Mouse (Mus musculus) layer of hippocampus, adult 18-20 months (tissue): ENCODE data around the gene Rpl19. TPM values are rescaled to one million over a fixed set of nuclear protein-coding genes. Genes with fewer than 3 reads are reported as not detected.

Source experiments
- DNase-seq, 2 experiments: peaks; one replicate each; pipeline ENCODE4 v3.0.0; 2022; ENCODE audit warnings: low spot score in 2 of 2
- total RNA-seq, 2 experiments: library from RNA; stranded (reverse); gene quantifications; 2 replicates each; pipeline ENCODE4 v1.2.3; 2021

Gene Rpl19
- total RNA-seq, 2 experiments from 2014 or later: 601 to 664 TPM

- DNase-seq: peak; percentile 48 to 69
Measured at GRCm38 (mm10) chr11:98021565-98022252, 4.8 kb upstream of the Rpl19 start.

GRCm38 (mm10) chr11:98022253-98022554, 4.3 kb upstream of the Rpl19 start:
- no peak for DNase-seq

GRCm38 (mm10) chr11:98022555-98023371, 3.7 kb upstream of the Rpl19 start, which contains the start of gene Cacnb1:
TSS of gene Cacnb1 (minus strand) at chr11:98023034.
- peak in 1 of 2 experiments; percentile 63 for DNase-seq

GRCm38 (mm10) chr11:98024516-98024915, 2.0 kb upstream of the Rpl19 start:
- DNase-seq: no peak

- no peak for DNase-seq
Measured at GRCm38 (mm10) chr11:98026248-98026569, 301 bp upstream of the Rpl19 start.

GRCm38 (mm10) chr11:98027297-98027688, 783 bp downstream of the Rpl19 start:
- DNase-seq: no peak

- no peak for DNase-seq
Measured at GRCm38 (mm10) chr11:98027785-98028184, 1.3 kb downstream of the Rpl19 start.

GRCm38 (mm10) chr11:98030701-98031442, 4.4 kb downstream of the Rpl19 start:
- no peak for DNase-seq

GRCm38 (mm10) chr11:98031443-98031770, 4.9 kb downstream of the Rpl19 start:
- peak; percentile 55 to 88 for DNase-seq

GRCm38 (mm10) chr11:98034061-98034460, 7.6 kb downstream of the Rpl19 start:
- DNase-seq: no peak

GRCm38 (mm10) chr11:98034840-98035239, 8.3 kb downstream of the Rpl19 start:
- no peak for DNase-seq

- DNase-seq: no peak
Measured at GRCm38 (mm10) chr11:98035977-98036377, 9.5 kb downstream of the Rpl19 start.

GRCm38 (mm10) chr11:98037871-98038270, 11.4 kb downstream of the Rpl19 start:
- no peak for DNase-seq

- no peak for DNase-seq
Measured at GRCm38 (mm10) chr11:98040975-98041374, 14.5 kb downstream of the Rpl19 start.

GRCm38 (mm10) chr11:98042741-98043140, 16.2 kb downstream of the Rpl19 start:
- no peak for DNase-seq

GRCm38 (mm10) chr11:98044074-98044473, 17.6 kb downstream of the Rpl19 start:
- no peak for DNase-seq

GRCm38 (mm10) chr11:98045596-98045995, 19.1 kb downstream of the Rpl19 start:
- no peak for DNase-seq

- no peak for DNase-seq
Measured at GRCm38 (mm10) chr11:98046466-98046865, 20.0 kb downstream of the Rpl19 start.

GRCm38 (mm10) chr11:98047745-98048144, 21.2 kb downstream of the Rpl19 start:
- DNase-seq: peak in 1 of 2 experiments; percentile 64

GRCm38 (mm10) chr11:98049672-98050519, 23.4 kb downstream of the Rpl19 start:
- no peak for DNase-seq

- DNase-seq: no peak
Measured at GRCm38 (mm10) chr11:98050520-98050815, 24.0 kb downstream of the Rpl19 start.
